Mouse (Mus musculus): ENCODE measurements around the gene Gm17332. TPM values are rescaled to one million over a fixed set of nuclear protein-coding genes. Genes with fewer than 3 reads are reported as not detected.

Gene Gm17332
- polyA plus RNA-seq (2012; rRNA removed): not detected in 2 replicates

- Histone ChIP-seq H3K4me3 (ENCODE audit: extremely low read depth, insufficient read depth, insufficient read length) (no peak within 1 kb of the TSS), H3K27ac (ENCODE audit: insufficient read depth, low read length) (no peak within 1 kb of the TSS), H3K4me1 (ENCODE audit: control insufficient read depth, insufficient read depth, insufficient read length) (no peaks in the 10 kb centered on the region), H3K27me3 (ENCODE audit: control insufficient read depth, insufficient read depth, low read length) (no peaks in the 10 kb centered on the region), H3K36me3 (ENCODE audit: control insufficient read depth, insufficient read depth, low read length) (no peaks in the 10 kb centered on the region)
- no peak for TF ChIP-seq POLR2A (IDR thresholded peaks at IDR 0.05; ENCODE audit: low read depth, low read length)
- no peak for DNase-seq (ENCODE audit: low read depth in 1 of 2, low spot score in 2 of 2)
These were observed at the start of gene Gm17332 for GRCm38 (mm10) chr11:31182362-31182761. Gene Gm17332 (minus strand): TSS chr11:31182462.

- Histone ChIP-seq H3K4me1 (ENCODE audit: control insufficient read depth, insufficient read depth, insufficient read length) (no peaks in the 10 kb centered on the region), H3K27ac (ENCODE audit: insufficient read depth, low read length) (no peak overlapping the region), H3K27me3 (ENCODE audit: control insufficient read depth, insufficient read depth, low read length) (no peaks in the 10 kb centered on the region), H3K4me3 (ENCODE audit: extremely low read depth, insufficient read depth, insufficient read length) (no peak overlapping the region), H3K36me3 (ENCODE audit: control insufficient read depth, insufficient read depth, low read length) (no peaks in the 10 kb centered on the region)
- no peak for TF ChIP-seq POLR2A (IDR thresholded peaks at IDR 0.05; ENCODE audit: low read depth, low read length)
- no peak for TF ChIP-seq CTCF (IDR thresholded peaks at IDR 0.05; ENCODE audit: extremely low read depth, insufficient read depth, insufficient read length, insufficient replicate concordance)
- no peak for DNase-seq (ENCODE audit: low read depth in 1 of 2, low spot score in 2 of 2)
- WGBS: 71% methylated on average over 4 of the region's 4 CpGs
These were observed 47.7 kb upstream of the Gm17332 start for GRCm38 (mm10) chr11:31229966-31230365.

DNA sequence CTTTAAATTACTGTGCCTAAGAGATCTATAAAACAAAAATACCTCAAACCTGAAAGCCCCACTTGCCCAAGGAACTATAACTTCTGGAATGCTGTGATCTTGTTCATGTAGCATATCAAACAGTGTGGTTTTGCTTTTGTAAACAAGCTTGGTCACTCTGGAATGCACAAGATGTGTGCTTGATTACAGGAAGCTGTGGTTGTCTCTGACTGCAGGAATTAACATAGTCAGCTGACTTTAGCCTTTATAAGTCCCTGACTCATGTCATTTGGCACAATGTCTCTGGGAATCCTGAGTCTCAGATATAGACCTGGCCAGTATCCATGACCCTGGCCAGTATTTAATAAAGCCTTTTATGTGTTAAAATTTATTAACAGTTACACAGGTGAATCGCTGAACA lies 43.1 kb upstream of the Gm17332 start:
- Histone ChIP-seq H3K36me3 (ENCODE audit: control insufficient read depth, insufficient read depth, low read length) (no peaks in the 10 kb centered on the region), H3K4me3 (ENCODE audit: extremely low read depth, insufficient read depth, insufficient read length) (no peak overlapping the region), H3K4me1 (ENCODE audit: control insufficient read depth, insufficient read depth, insufficient read length) (no peaks in the 10 kb centered on the region), H3K27me3 (ENCODE audit: control insufficient read depth, insufficient read depth, low read length) (no peaks in the 10 kb centered on the region), H3K27ac (ENCODE audit: insufficient read depth, low read length) (no peak overlapping the region)
- WGBS: 91% methylated on average over 1 of the region's 1 CpGs
- DNase-seq (ENCODE audit: low read depth in 1 of 2, low spot score in 2 of 2): no peak
- TF ChIP-seq CTCF (IDR thresholded peaks at IDR 0.05; ENCODE audit: extremely low read depth, insufficient read depth, insufficient read length, insufficient replicate concordance): no peak
- TF ChIP-seq POLR2A (IDR thresholded peaks at IDR 0.05; ENCODE audit: low read depth, low read length): no peak

DNA sequence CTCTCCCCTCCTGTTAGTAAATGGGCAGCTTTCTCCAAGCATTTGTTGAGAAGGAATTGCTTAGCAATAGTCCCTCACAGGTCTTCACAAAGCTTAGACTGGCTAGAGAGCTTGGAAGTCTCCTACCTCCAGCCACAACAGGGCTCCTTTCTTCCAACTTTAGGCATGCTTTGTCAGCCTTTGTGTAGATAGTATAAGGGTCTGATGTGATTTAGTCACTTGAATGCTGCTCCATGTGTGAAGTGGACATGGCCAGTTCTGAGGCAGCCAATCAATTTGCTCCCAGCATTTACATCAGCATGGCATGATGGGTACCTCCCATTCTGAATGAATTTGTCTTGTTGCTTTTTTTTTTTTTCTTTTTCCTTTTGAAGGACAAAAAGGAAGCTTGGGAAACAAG lies 35.7 kb upstream of the Gm17332 start:
- no peaks in the 10 kb centered on the region for H3K27me3 ChIP-seq (ENCODE audit: control insufficient read depth, insufficient read depth, low read length)
- no peak for DNase-seq (ENCODE audit: low read depth in 1 of 2, low spot score in 2 of 2)
- no peak overlapping the region for H3K27ac ChIP-seq (ENCODE audit: insufficient read depth, low read length)
- H3K4me3 ChIP-seq (ENCODE audit: extremely low read depth, insufficient read depth, insufficient read length): no peak overlapping the region
- no peak for TF ChIP-seq CTCF (IDR thresholded peaks at IDR 0.05; ENCODE audit: extremely low read depth, insufficient read depth, insufficient read length, insufficient replicate concordance)
- no peak for TF ChIP-seq POLR2A (IDR thresholded peaks at IDR 0.05; ENCODE audit: low read depth, low read length)
- H3K36me3 ChIP-seq (ENCODE audit: control insufficient read depth, insufficient read depth, low read length): no peaks in the 10 kb centered on the region
- no peaks in the 10 kb centered on the region for H3K4me1 ChIP-seq (ENCODE audit: control insufficient read depth, insufficient read depth, insufficient read length)

DNA sequence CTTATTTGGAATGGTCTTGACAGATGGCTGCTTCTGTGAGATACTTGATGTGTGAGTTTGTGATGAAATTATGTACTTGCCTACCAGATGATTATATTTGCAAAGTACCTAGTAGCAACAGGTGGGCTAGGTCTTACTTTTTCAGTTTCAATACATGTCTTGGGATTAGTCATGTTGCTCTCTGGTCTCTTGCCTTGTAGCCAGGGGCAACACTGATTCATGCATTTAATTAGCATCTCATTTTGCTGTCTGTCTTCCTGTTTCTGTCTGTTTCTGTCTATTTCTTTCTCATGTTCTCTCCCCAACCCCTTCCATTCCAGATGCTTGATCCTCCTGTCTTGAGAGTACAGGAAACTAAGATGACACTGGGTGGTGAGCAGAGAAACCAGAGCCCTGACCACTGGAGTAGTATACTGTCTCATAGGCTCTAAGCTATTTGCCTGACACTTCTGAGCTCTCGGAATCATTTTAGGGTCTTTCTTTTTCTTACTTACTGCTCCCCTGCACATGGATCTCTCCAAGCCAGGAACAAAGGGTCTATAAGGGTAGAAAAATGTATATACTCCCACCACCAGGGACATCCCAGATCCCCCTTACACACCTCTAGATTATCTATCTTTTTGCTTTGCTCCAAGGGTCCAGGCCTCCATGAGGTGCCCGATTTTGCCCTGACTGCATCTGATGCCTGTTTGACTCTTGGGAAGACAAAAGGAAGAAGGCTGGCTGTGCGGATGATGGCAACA lies 13.5 kb upstream of the Gm17332 start:
- Histone ChIP-seq H3K27ac (ENCODE audit: insufficient read depth, low read length) (no peak overlapping the region), H3K36me3 (ENCODE audit: control insufficient read depth, insufficient read depth, low read length) (no peaks in the 10 kb centered on the region), H3K4me3 (ENCODE audit: extremely low read depth, insufficient read depth, insufficient read length) (no peak overlapping the region), H3K4me1 (ENCODE audit: control insufficient read depth, insufficient read depth, insufficient read length) (no peaks in the 10 kb centered on the region), H3K27me3 (ENCODE audit: control insufficient read depth, insufficient read depth, low read length) (no peaks in the 10 kb centered on the region)
- whole genome bisulfite sequencing: 85% methylated on average over 3 of the region's 3 CpGs
- DNase-seq (ENCODE audit: low read depth in 1 of 2, low spot score in 2 of 2): no peak
- TF ChIP-seq CTCF (IDR thresholded peaks at IDR 0.05; ENCODE audit: extremely low read depth, insufficient read depth, insufficient read length, insufficient replicate concordance): no peak
- TF ChIP-seq POLR2A (IDR thresholded peaks at IDR 0.05; ENCODE audit: low read depth, low read length): no peak

DNA sequence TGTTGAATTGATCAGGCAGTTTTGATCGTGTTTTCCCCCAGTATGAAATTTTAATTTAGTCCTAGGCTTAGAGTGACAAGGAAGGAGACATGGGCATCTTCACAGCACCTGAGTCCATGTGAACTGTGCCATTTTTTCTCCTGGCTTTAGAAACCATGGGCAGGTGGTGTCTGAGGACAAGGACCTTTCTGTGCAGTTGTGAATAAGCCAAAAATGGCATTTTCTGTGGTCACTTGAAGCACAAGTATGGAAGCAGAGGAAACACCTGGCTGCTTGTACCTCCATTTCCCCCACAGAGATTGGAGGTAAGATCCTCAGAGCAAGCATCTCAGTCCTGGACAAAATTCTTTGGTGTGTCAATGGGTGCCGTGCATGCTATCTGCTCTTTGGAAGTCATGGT lies 12.5 kb upstream of the Gm17332 start:
- no peak for DNase-seq (ENCODE audit: low read depth in 1 of 2, low spot score in 2 of 2)

GRCm38 (mm10) chr11:31170052-31170646 lies 12.1 kb downstream of the Gm17332 start:
- no peak for DNase-seq (ENCODE audit: low read depth in 1 of 2, low spot score in 2 of 2)
- H3K4me1 ChIP-seq (ENCODE audit: control insufficient read depth, insufficient read depth, insufficient read length): no peaks in the 10 kb centered on the region
- H3K36me3 ChIP-seq (ENCODE audit: control insufficient read depth, insufficient read depth, low read length): no peaks in the 10 kb centered on the region
- H3K27ac ChIP-seq (ENCODE audit: insufficient read depth, low read length): no peak overlapping the region
- 25% methylated on average over 4 of the region's 4 CpGs for WGBS
- TF ChIP-seq POLR2A (IDR thresholded peaks at IDR 0.05; ENCODE audit: low read depth, low read length) (no peak), CTCF (IDR thresholded peaks at IDR 0.05; ENCODE audit: extremely low read depth, insufficient read depth, insufficient read length, insufficient replicate concordance) (no peak)
- H3K27me3 ChIP-seq (ENCODE audit: control insufficient read depth, insufficient read depth, low read length): no peaks in the 10 kb centered on the region
- no peak overlapping the region for H3K4me3 ChIP-seq (ENCODE audit: extremely low read depth, insufficient read depth, insufficient read length)

More for the DNA sequence above, 12.5 kb upstream of the Gm17332 start:
- no peak for TF ChIP-seq CTCF (IDR thresholded peaks at IDR 0.05; ENCODE audit: extremely low read depth, insufficient read depth, insufficient read length, insufficient replicate concordance)
- Histone ChIP-seq H3K36me3 (ENCODE audit: control insufficient read depth, insufficient read depth, low read length) (no peaks in the 10 kb centered on the region), H3K4me1 (ENCODE audit: control insufficient read depth, insufficient read depth, insufficient read length) (no peaks in the 10 kb centered on the region), H3K27ac (ENCODE audit: insufficient read depth, low read length) (no peak overlapping the region), H3K4me3 (ENCODE audit: extremely low read depth, insufficient read depth, insufficient read length) (no peak overlapping the region), H3K27me3 (ENCODE audit: control insufficient read depth, insufficient read depth, low read length) (no peaks in the 10 kb centered on the region)
- 88% methylated on average over 2 of the region's 2 CpGs for WGBS

Measured in spleen, adult 2 months (tissue).